In genomic region chr15:61690425-61690824, GRCm38 (mm10) we compare ENCODE assay signal across 11 mouse cellular contexts.
DNase-seq lines count a peak whose midpoint lies in the region; ATAC-seq and TF ChIP-seq lines count a peak whose summit lies in the region.
"Had no signal": no experiment of that assay in that cellular context is flagged by ENCODE, and none has a peak within 500 bp of the region (broad histone marks: within the 10 kb centered on the region; RNA-seq: fewer than 3 reads in every experiment).

No protein-coding gene starts in this region.

- H3K4me3 ChIP-seq in hindbrain, postnatal 0 days (ENCODE audit: low read length): peak overlapping the region; percentile 1; the same call in 1 of the 2 replicates
- H3K4me3 ChIP-seq in neural tube, embryonic 14.5 days (ENCODE audit: low read depth, low read length): no peak overlapping the region

- peak; percentile 57 for TF ChIP-seq CTCF in hindbrain, postnatal 0 days (IDR thresholded peaks at IDR 0.05; ENCODE audit: low read depth)

- 25% methylated on average over 13 of the region's 13 CpGs for WGBS in hindbrain, postnatal 0 days
- 45% methylated on average over 13 of the region's 13 CpGs for WGBS in neural tube, embryonic 14.5 days

- H3K27me3 ChIP-seq in hindbrain, postnatal 0 days (ENCODE audit: insufficient read depth, low read length): no peaks in the 10 kb centered on the region
- no peaks in the 10 kb centered on the region for H3K27me3 ChIP-seq in neural tube, embryonic 14.5 days (ENCODE audit: control insufficient read depth, insufficient read depth, low read length)
- H3K27me3 ChIP-seq: Patski had no signal

- H3K4me2 ChIP-seq in hindbrain, postnatal 0 days (ENCODE audit: low read depth, low read length): peak overlapping the region; percentile 39
- H3K4me2 ChIP-seq in neural tube, embryonic 14.5 days (ENCODE audit: low read depth, low read length): peak overlapping the region; percentile 28

- peak; percentile 14 for DNase-seq in adrenal gland, postnatal 14 days
- DNase-seq in adrenal gland, adult 8-10 months: no peak
- DNase-seq in cerebellum, adult 9-10 months: peak; percentile 51
- peak; percentile 88 for DNase-seq in hindbrain, postnatal 0 days (ENCODE audit: low spot score)
- no peak for DNase-seq in ovary, postnatal 36 days (ENCODE audit: low spot score)
- DNase-seq in urinary bladder, postnatal 4 days (ENCODE audit: low spot score in 2 of 2): no peak
- DNase-seq in lung, adult 18-20 months: no peak
- DNase-seq: thymus, postnatal 36 days had no signal

- peaks cover 6% of the 10 kb centered on the region for H3K4me1 ChIP-seq in hindbrain, postnatal 0 days (ENCODE audit: insufficient read depth, low read length)
- H3K4me1 ChIP-seq in neural tube, embryonic 14.5 days (ENCODE audit: control insufficient read depth, insufficient read depth, low read length): 0 out of 2 replicates have a peak, but pooled peaks cover 6% of the 10 kb centered on the region

- no peaks in the 10 kb centered on the region for H3K36me3 ChIP-seq in hindbrain, postnatal 0 days (ENCODE audit: insufficient read depth, low read length)
- no peaks in the 10 kb centered on the region for H3K36me3 ChIP-seq in neural tube, embryonic 14.5 days (ENCODE audit: control insufficient read depth, insufficient read depth, low read length)

- H3K27ac ChIP-seq in hindbrain, postnatal 0 days: peak overlapping the region; percentile 73
- H3K27ac ChIP-seq in neural tube, embryonic 14.5 days (ENCODE audit: low read depth, low read length): peak overlapping the region; percentile 4; the same call in 1 of the 2 replicates
- H3K27ac ChIP-seq: liver, embryonic 14.5 days had no signal

- no peak overlapping the region for H3K9ac ChIP-seq in hindbrain, postnatal 0 days (replicated peaks; ENCODE audit: low read length)
- no peak overlapping the region for H3K9ac ChIP-seq in neural tube, embryonic 14.5 days (replicated peaks; ENCODE audit: low read depth, low read length)
- H3K9ac ChIP-seq: liver, embryonic 14.5 days had no signal

- peak; percentile 93 for ATAC-seq in hindbrain, postnatal 0 days
- ATAC-seq in neural tube, embryonic 14.5 days (ENCODE audit: low read depth): peak; percentile 86
- ATAC-seq: Patski had no signal

- no peaks in the 10 kb centered on the region for H3K9me3 ChIP-seq in hindbrain, postnatal 0 days (ENCODE audit: low read length)
- H3K9me3 ChIP-seq in neural tube, embryonic 14.5 days (ENCODE audit: control insufficient read depth, low read length): no peaks in the 10 kb centered on the region

Comparison
In these comparisons a context has a peak if more than half of its experiments do, and no peak if none do; other contexts are left out.
1. DNase-seq: peak in adrenal gland, postnatal 14 days (single experiment), cerebellum, adult 9-10 months (single experiment) and hindbrain, postnatal 0 days (single experiment); none in adrenal gland, adult 8-10 months (single experiment), ovary, postnatal 36 days (single experiment), urinary bladder, postnatal 4 days (0 of 2) and lung, adult 18-20 months (0 of 2).